Mouse (Mus musculus) kidney, postnatal 0 days (tissue): ENCODE measurements around the gene Ap5b1. TPM values are rescaled to one million over a fixed set of nuclear protein-coding genes. Genes with fewer than 3 reads are reported as not detected.

ENCODE experiments used
- ATAC-seq: fragments of 200-750 bp; cut with Nextera tagmentation; replicated peaks from 2 replicates; pipeline ENCODE4 v1.8.0; 2017; ENCODE audit warnings: low read depth, moderate number of reproducible peaks, moderate TSS enrichment, moderate library complexity; ENCODE audit not compliant: low FRiP score
- DNase-seq: peaks from one replicate; pipeline ENCODE4 v3.0.0-alpha.2; 2016; ENCODE audit warnings: low spot score
- H3K27ac ChIP-seq: fragments of 300-500 bp; sonication (generic); 2 replicates; pipeline ENCODE4 v1.5.1; 2014; ENCODE audit warnings: mild to moderate bottlenecking
- H3K27me3 ChIP-seq: fragments of 300-500 bp; sonication (generic); 2 replicates; pipeline ENCODE4 v1.6.1; 2014; ENCODE audit warnings: low read length, mixed read lengths; ENCODE audit not compliant: insufficient read depth
- H3K36me3 ChIP-seq: fragments of 300-500 bp; sonication (generic); 2 replicates; pipeline ENCODE4 v1.6.1; 2014; ENCODE audit warnings: low read length, mixed read lengths; ENCODE audit not compliant: insufficient read depth
- H3K4me1 ChIP-seq: fragments of 300-500 bp; sonication (generic); replicated peaks from 2 replicates; pipeline ENCODE4 v1.6.1; 2014; ENCODE audit warnings: antibody characterized with exemption, low read length, mixed read lengths; ENCODE audit not compliant: insufficient read depth
- H3K4me2 ChIP-seq: fragments of 300-500 bp; sonication (generic); 2 replicates; pipeline ENCODE4 v1.6.1; 2014; ENCODE audit warnings: mild to moderate bottlenecking, low read length, moderate library complexity, mixed read lengths
- H3K4me3 ChIP-seq: fragments of 300-500 bp; sonication (generic); replicated peaks from 2 replicates; pipeline ENCODE4 v1.5.1; 2014; ENCODE audit warnings: low read depth, low read length
- H3K9ac ChIP-seq: fragments of 300-500 bp; sonication (generic); 2 replicates; pipeline ENCODE4 v1.6.1; 2014; ENCODE audit warnings: low read depth, low read length
- H3K9me3 ChIP-seq: fragments of 300-500 bp; sonication (generic); replicated peaks from 2 replicates; pipeline ENCODE4 v1.6.1; 2016; ENCODE audit warnings: low read length, inconsistent platforms, mixed read lengths
- CTCF ChIP-seq: IDR thresholded peaks from 2 replicates; pipeline ENCODE4 v1.5.1; 2016; ENCODE audit warnings: antibody characterized with exemption, low read depth, mild to moderate bottlenecking, moderate library complexity
- WGBS: fragments of 180-500 bp; shearing (Covaris S2); extraction: QIAGEN DNeasy Blood & Tissue Kit; methylation state at CpG from one replicate; pipeline ENCODE4 v1.1.7; 2014; 5-methylcytosine and 5-hydroxymethylcytosine counted together
- polyA plus RNA-seq: library from polyadenylated mRNA; unstranded; fragments of >200 nt; fragmentation: Nextera tagmentation; extraction: Ambion mirVana; gene quantifications from 2 replicates; pipeline ENCODE4 v1.2.1, GENCODE M21; 2015

Ap5b1 gene
- polyA plus RNA-seq, 1 experiment from 2014 or later = 7.2 TPM

DNA sequence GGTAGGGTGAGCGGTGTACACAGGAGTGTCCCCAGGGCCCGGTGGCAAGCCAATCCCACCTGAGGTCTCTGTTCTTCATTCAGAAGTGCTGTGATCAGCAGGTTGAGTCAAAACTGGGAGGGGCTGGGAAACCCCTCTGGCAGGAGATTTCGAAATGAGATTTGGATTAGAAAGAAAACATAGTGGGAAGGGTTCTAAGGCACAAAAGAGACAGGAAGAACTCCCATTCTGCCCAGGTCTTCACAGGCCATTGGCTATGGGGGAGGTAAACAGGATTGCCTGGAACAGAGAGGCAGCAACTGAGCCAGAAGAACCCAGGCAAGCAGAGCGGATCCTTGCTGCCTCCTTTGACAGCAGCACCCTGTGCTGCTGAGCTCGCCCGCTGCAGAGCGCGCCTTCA lies 29.0 kb upstream of the Ap5b1 start:
- DNase-seq (no peak), ATAC-seq (no peak)
- no peaks in the 10 kb centered on the region for H3K27me3 ChIP-seq
- H3K9ac ChIP-seq = no peak overlapping the region
- no peaks in the 10 kb centered on the region for H3K4me1 ChIP-seq
- H3K27ac ChIP-seq = no peak overlapping the region
- no peaks in the 10 kb centered on the region for H3K9me3 ChIP-seq
- TF ChIP-seq CTCF = no peak
- no peak overlapping the region for H3K4me3 ChIP-seq
- no peak overlapping the region for H3K4me2 ChIP-seq
- no peaks in the 10 kb centered on the region for H3K36me3 ChIP-seq
- 40% methylated on average over 8 of the region's 8 CpGs for WGBS

DNA sequence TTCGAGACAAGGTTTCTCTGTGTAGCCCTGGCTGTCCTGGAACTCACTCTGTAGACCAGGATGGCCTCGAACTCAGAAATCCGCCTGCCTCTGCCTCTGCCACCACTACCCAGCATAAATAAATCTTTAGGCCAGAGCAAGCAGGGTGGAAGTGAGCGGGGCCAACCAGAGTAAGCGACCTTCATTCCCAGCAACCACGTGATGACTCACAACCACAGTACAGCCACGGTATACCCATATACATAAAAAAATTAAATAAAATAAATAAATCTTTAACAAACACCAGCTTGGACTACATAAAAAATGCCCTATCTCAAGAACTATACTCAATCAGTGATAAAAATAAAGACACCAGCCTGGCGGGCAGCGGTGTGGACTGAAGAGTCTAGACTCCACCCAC lies 24.5 kb upstream of the Ap5b1 start:
- no peak for DNase-seq
- WGBS = 87% methylated on average over 9 of the region's 9 CpGs
- H3K36me3 ChIP-seq = no peaks in the 10 kb centered on the region
- no peaks in the 10 kb centered on the region for H3K4me1 ChIP-seq
- no peak overlapping the region for H3K4me2 ChIP-seq
- no peak for TF ChIP-seq CTCF
- H3K9me3 ChIP-seq = no peaks in the 10 kb centered on the region
- ATAC-seq = no peak
- H3K27me3 ChIP-seq = no peaks in the 10 kb centered on the region
- no peak overlapping the region for H3K9ac ChIP-seq
- no peak overlapping the region for H3K27ac ChIP-seq
- no peak overlapping the region for H3K4me3 ChIP-seq

DNA sequence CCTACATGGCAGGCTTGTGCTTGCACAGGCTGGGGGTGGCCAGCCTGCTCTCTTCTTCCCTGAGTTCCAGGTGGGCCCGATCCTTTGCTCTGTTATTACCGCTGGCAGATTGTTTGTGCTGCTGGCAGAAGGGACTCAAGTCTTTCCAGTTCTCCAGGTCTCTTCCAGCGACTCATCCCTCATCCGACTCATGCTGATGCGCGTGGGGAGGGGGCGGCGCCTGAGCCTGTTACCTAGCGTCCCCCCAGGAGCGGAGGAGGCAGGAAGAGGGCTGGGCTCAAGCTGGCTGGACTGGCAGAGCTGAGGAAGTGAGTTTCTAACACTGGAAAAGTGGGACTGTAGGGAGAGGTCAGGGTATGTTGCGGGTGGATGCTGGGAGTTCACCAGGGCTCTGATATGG lies 23.8 kb upstream of the Ap5b1 start:
- H3K4me2 ChIP-seq = no peak overlapping the region
- no peaks in the 10 kb centered on the region for H3K9me3 ChIP-seq
- no peaks in the 10 kb centered on the region for H3K4me1 ChIP-seq
- no peak overlapping the region for H3K4me3 ChIP-seq
- no peak overlapping the region for H3K9ac ChIP-seq
- DNase-seq = no peak
- ATAC-seq = no peak
- WGBS = 58% methylated on average over 11 of the region's 11 CpGs
- TF ChIP-seq CTCF = no peak
- H3K27ac ChIP-seq = no peak overlapping the region
- H3K36me3 ChIP-seq = no peaks in the 10 kb centered on the region
- H3K27me3 ChIP-seq = no peaks in the 10 kb centered on the region

DNA sequence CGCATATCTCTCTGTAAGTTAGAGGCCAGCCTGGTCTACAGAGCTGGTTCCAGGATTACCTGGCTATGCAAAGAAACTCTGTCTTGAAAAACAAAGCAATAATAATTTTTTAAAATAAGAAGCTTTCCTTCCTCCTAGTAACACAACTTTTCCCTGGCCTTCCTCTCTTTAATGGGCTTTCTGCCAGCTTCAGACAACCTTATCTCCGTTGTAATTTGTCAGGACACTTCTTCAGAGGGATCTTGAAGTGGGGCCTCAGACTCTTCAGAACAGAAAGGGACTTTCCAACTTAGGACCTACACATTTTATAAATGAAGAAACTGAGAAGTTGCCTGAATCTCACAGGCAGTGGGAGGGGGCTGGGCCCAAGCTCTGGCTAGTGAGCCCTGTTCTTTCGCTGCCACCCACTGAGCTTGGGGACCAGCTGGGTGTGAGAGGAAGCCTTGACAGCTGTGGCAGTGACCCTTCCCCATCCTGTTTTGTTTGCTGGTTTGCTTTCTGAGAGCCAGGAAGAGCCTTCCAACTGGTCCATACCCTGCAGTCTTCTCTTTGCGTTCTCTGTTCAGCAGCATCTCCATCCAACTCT lies 20.3 kb upstream of the Ap5b1 start:
- no peaks in the 10 kb centered on the region for H3K27me3 ChIP-seq
- no peak for TF ChIP-seq CTCF
- H3K4me3 ChIP-seq = no peak overlapping the region
- no peak overlapping the region for H3K9ac ChIP-seq
- no peak overlapping the region for H3K27ac ChIP-seq
- WGBS = 78% methylated on average over 4 of the region's 4 CpGs
- H3K4me1 ChIP-seq = no peaks in the 10 kb centered on the region
- no peaks in the 10 kb centered on the region for H3K9me3 ChIP-seq
- DNase-seq (no peak), ATAC-seq (no peak)
- peaks cover 17% of the 10 kb centered on the region for H3K36me3 ChIP-seq
- no peak overlapping the region for H3K4me2 ChIP-seq

DNA sequence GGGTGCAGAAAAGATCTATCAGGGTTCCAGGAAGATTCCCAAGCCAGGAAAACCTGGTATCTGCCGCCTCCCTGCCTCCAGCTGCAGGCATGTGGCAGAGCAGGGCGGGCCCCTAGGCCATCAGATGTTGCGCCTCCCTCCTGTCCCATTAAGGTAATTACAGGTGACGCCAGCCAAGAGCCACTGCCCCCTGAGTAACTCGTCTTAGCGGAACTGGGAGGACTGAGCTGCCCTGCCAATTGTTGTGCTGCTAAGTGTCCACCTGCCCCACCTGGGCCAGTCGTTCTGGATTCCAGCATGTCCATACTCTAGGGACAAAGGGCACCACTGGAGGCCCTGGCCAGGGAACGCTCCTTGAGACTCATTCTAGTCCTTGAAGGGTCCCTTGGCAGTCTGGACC lies 14.0 kb upstream of the Ap5b1 start:
- H3K9ac ChIP-seq = no peak overlapping the region
- ATAC-seq (peak; percentile 59), DNase-seq (no peak)
- no peak overlapping the region for H3K4me3 ChIP-seq
- no peak overlapping the region; the same call in 1 of the 2 replicates for H3K27ac ChIP-seq
- H3K36me3 ChIP-seq = peaks cover 17% of the 10 kb centered on the region
- no peak overlapping the region for H3K4me2 ChIP-seq
- H3K9me3 ChIP-seq = no peaks in the 10 kb centered on the region
- 0 out of 2 replicates have a peak, but pooled peaks have one; percentile 1 for TF ChIP-seq CTCF
- no peaks in the 10 kb centered on the region for H3K27me3 ChIP-seq
- H3K4me1 ChIP-seq = peaks cover 11% of the 10 kb centered on the region; the same call in 1 of the 2 replicates
- WGBS = 40% methylated on average over 8 of the region's 8 CpGs

DNA sequence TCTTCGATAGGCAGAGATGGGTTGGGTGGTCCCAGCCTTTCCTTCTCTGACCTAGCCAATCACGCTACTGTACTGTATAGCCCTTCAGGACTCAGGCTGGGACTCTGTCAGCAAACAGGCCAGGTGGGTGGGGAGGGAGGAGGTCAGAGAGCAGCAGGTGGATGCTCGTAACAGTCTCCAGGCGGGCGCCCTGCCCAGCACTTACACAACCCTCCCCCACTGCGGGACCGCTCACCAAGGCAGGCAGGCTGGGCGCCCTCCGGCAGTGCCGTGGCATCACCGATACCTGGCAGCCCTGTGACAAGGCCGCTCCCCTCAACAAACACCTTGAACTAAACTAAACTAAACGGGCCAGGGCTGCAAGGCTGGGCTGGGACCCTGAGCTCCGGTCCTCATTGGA lies 13.6 kb upstream of the Ap5b1 start:
- H3K9me3 ChIP-seq = no peaks in the 10 kb centered on the region
- no peak overlapping the region for H3K4me2 ChIP-seq
- peaks cover 17% of the 10 kb centered on the region for H3K36me3 ChIP-seq
- no peak overlapping the region for H3K9ac ChIP-seq
- TF ChIP-seq CTCF = no peak
- DNase-seq (no peak), ATAC-seq (peak; percentile 62)
- H3K27me3 ChIP-seq = peaks cover 3% of the 10 kb centered on the region; the same call in 1 of the 2 replicates
- H3K27ac ChIP-seq = no peak overlapping the region; the same call in 1 of the 2 replicates
- no peak overlapping the region for H3K4me3 ChIP-seq
- 62% methylated on average over 13 of the region's 14 CpGs for WGBS
- H3K4me1 ChIP-seq = peaks cover 11% of the 10 kb centered on the region; the same call in 1 of the 2 replicates

DNA sequence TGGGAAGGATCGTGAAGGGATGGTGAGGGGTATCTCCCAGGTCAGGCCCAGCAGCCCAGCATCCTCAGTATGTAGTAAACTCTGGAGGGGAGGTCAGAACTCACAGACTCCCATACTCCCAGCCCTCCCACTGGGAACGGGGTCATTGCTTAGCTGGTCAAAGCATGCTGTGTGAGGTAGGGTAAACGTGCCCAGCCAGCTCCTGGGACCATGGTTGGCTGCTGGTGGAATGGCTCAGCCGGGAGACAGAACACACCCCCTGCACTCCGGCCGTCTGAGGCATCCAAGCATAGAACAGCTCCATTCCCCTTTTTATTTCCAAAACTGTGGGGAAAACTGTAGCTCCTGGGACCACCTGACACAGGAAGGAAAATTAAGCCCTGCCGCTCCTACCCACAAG lies 9.7 kb upstream of the Ap5b1 start:
- Histone ChIP-seq H3K36me3 (no peaks in the 10 kb centered on the region), H3K4me1 (peaks cover 11% of the 10 kb centered on the region), H3K9ac (no peak overlapping the region), H3K4me3 (peak overlapping the region; percentile 46), H3K27ac (peak overlapping the region; percentile 95), H3K9me3 (no peaks in the 10 kb centered on the region), H3K27me3 (peaks cover 4% of the 10 kb centered on the region; the same call in 1 of the 2 replicates), H3K4me2 (peak overlapping the region; percentile 61)
- WGBS = 19% methylated on average over 7 of the region's 7 CpGs
- ATAC-seq (peak; percentile 16; the same call in 1 of the 2 replicates), DNase-seq (peak; percentile 66)
- no peak for TF ChIP-seq CTCF
